Mouse (Mus musculus): ENCODE results near the gene Sv2a. TPM values are rescaled to one million over a fixed set of nuclear protein-coding genes. Genes with fewer than 3 reads are reported as not detected.
"Not testable (repeated sequence)": the region's sequence is repeated elsewhere in the genome, so short reads cannot be mapped to it uniquely, and the experiment has no call there.

The Sv2a gene
- polyA plus RNA-seq, 1 experiment from 2014 or later, result 0.26 TPM

- H3K4me3 ChIP-seq (replicated peaks), result peak overlapping the region; percentile 65
- no peaks in the 10 kb centered on the region for H3K9me3 ChIP-seq (replicated peaks)
- peak overlapping the region; percentile 75 for H3K4me2 ChIP-seq
- H3K27ac ChIP-seq (replicated peaks), result peak overlapping the region; percentile 95
- no peak for ATAC-seq (ENCODE audit: insufficient read depth)
- 22% methylated on average over 7 of the region's 7 CpGs for WGBS (ENCODE audit: insufficient replicate concordance)
- H3K36me3 ChIP-seq (replicated peaks), result no peaks in the 10 kb centered on the region
- peaks cover 42% of the 10 kb centered on the region for H3K4me1 ChIP-seq (replicated peaks)
- H3K27me3 ChIP-seq, result no peaks in the 10 kb centered on the region
- H3K9ac ChIP-seq, result peak overlapping the region; percentile 77
These were observed 56.5 kb downstream of the Sv2a start for GRCm38 (mm10) chr3:96237335-96237903.

GRCm38 (mm10) chr3:96237904-96238511 lies 57.1 kb downstream of the Sv2a start:
- H3K4me3 ChIP-seq (replicated peaks), result peak overlapping the region; percentile 65
- peaks cover 47% of the 10 kb centered on the region for H3K4me1 ChIP-seq (replicated peaks)
- H3K36me3 ChIP-seq (replicated peaks), result no peaks in the 10 kb centered on the region
- H3K27me3 ChIP-seq, result no peaks in the 10 kb centered on the region
- H3K27ac ChIP-seq (replicated peaks), result peak overlapping the region; percentile 95
- ATAC-seq (ENCODE audit: insufficient read depth), result no peak
- H3K9ac ChIP-seq, result peak overlapping the region; percentile 77
- under 1% methylated on average over 12 of the region's 12 CpGs for WGBS (ENCODE audit: insufficient replicate concordance)
- H3K4me2 ChIP-seq, result peak overlapping the region; percentile 75
- no peaks in the 10 kb centered on the region for H3K9me3 ChIP-seq (replicated peaks)

- H3K9me3 ChIP-seq (replicated peaks); H3K36me3 ChIP-seq (replicated peaks); H3K27me3 ChIP-seq: not testable (repeated sequence)
- Histone ChIP-seq H3K4me2 (peak within 1 kb of the TSS; percentile 75), H3K9ac (peak within 1 kb of the TSS; percentile 77), H3K4me1 (replicated peaks) (peaks cover 58% of the 10 kb centered on the region), H3K4me3 (replicated peaks) (peak within 1 kb of the TSS; percentile 65), H3K27ac (replicated peaks) (peak within 1 kb of the TSS; percentile 95)
- 0% methylated on average over 27 of the region's 68 CpGs for WGBS (ENCODE audit: insufficient replicate concordance)
- peak; percentile 81 for ATAC-seq (ENCODE audit: insufficient read depth)
These were observed 58.2 kb downstream of the Sv2a start, which contains the start of gene Hist2h3c2 for GRCm38 (mm10) chr3:96238954-96239793. Gene Hist2h3c2 (minus strand): TSS chr3:96239127.

- Histone ChIP-seq H3K27ac (replicated peaks) (peak within 1 kb of the TSS; percentile 98), H3K4me1 (replicated peaks) (peaks cover 63% of the 10 kb centered on the region), H3K9ac (peak within 1 kb of the TSS; percentile 52), H3K4me3 (replicated peaks) (peak within 1 kb of the TSS; percentile 47), H3K4me2 (peak within 1 kb of the TSS; percentile 64)
- H3K36me3 ChIP-seq (replicated peaks); H3K27me3 ChIP-seq; H3K9me3 ChIP-seq (replicated peaks): not testable (repeated sequence)
- peak; percentile 61 for ATAC-seq (ENCODE audit: insufficient read depth)
- 2% methylated on average over 44 of the region's 85 CpGs for WGBS (ENCODE audit: insufficient replicate concordance)
These were observed 59.2 kb downstream of the Sv2a start, which contains the start of gene Hist2h2aa2 for GRCm38 (mm10) chr3:96239949-96240798. Gene Hist2h2aa2 (minus strand): TSS chr3:96240276.

- Histone ChIP-seq H3K36me3 (replicated peaks) (no peaks in the 10 kb centered on the region), H3K27ac (replicated peaks) (peak overlapping the region; percentile 98), H3K27me3 (no peaks in the 10 kb centered on the region), H3K4me2 (peak overlapping the region; percentile 64), H3K4me1 (replicated peaks) (peaks cover 57% of the 10 kb centered on the region), H3K9ac (peak overlapping the region; percentile 52), H3K9me3 (replicated peaks) (no peaks in the 10 kb centered on the region), H3K4me3 (replicated peaks) (peak overlapping the region; percentile 38)
- no peak for ATAC-seq (ENCODE audit: insufficient read depth)
- 79% methylated on average over 9 of the region's 9 CpGs for WGBS (ENCODE audit: insufficient replicate concordance)
These were observed 59.8 kb downstream of the Sv2a start for GRCm38 (mm10) chr3:96240799-96241197.

GRCm38 (mm10) chr3:96243921-96244572 lies 63.1 kb downstream of the Sv2a start:
- Histone ChIP-seq H3K27ac (replicated peaks) (peak overlapping the region; percentile 98), H3K4me2 (peak overlapping the region; percentile 80), H3K36me3 (replicated peaks) (no peaks in the 10 kb centered on the region), H3K9ac (peak overlapping the region; percentile 90), H3K4me1 (replicated peaks) (peaks cover 48% of the 10 kb centered on the region), H3K27me3 (no peaks in the 10 kb centered on the region), H3K4me3 (replicated peaks) (peak overlapping the region; percentile 63), H3K9me3 (replicated peaks) (no peaks in the 10 kb centered on the region)
- no peak for ATAC-seq (ENCODE audit: insufficient read depth)
- WGBS (ENCODE audit: insufficient replicate concordance), result 55% methylated on average over 7 of the region's 7 CpGs

Small RNA genes within 50 kb of the gene (microRNA-seq; reads per million reads assigned to microRNA genes)
- gene Gm44492 (not detected), gene Gm47311 (not detected)

Other genes with a start within 250 kb of the Sv2a start
- 5.9 and 6.6 TPM in 2 replicates for gene Plekho1, start 185.2 kb upstream of the Sv2a start, polyA plus RNA-seq (2015; fragmentation: Nextera tagmentation; extraction: Ambion mirVana)
- gene Vps45, start 122.7 kb upstream of the Sv2a start, polyA plus RNA-seq (2015; fragmentation: Nextera tagmentation; extraction: Ambion mirVana), result 12.6 and 14.1 TPM in 2 replicates
- 10.3 and 12.0 TPM in 2 replicates for gene Otud7b, start 76.6 kb upstream of the Sv2a start, polyA plus RNA-seq (2015; fragmentation: Nextera tagmentation; extraction: Ambion mirVana)
- gene Mtmr11, start 19.1 kb upstream of the Sv2a start, polyA plus RNA-seq (2015; fragmentation: Nextera tagmentation; extraction: Ambion mirVana), result 2.3 and 3.7 TPM in 2 replicates
- gene Sf3b4, start 8.8 kb upstream of the Sv2a start, polyA plus RNA-seq (2015; fragmentation: Nextera tagmentation; extraction: Ambion mirVana), result 73.7 and 76.6 TPM in 2 replicates
- gene Bola1, start 38.6 kb downstream of the Sv2a start, polyA plus RNA-seq (2015; fragmentation: Nextera tagmentation; extraction: Ambion mirVana), result 32.1 and 34.6 TPM in 2 replicates
- gene Hist2h2ab, start 38.7 kb downstream of the Sv2a start, polyA plus RNA-seq (2015; fragmentation: Nextera tagmentation; extraction: Ambion mirVana), result 0.40 and 0.58 TPM in 2 replicates
- 16.1 and 18.0 TPM in 2 replicates for gene Hist2h2ac, start 39.7 kb downstream of the Sv2a start, polyA plus RNA-seq (2015; fragmentation: Nextera tagmentation; extraction: Ambion mirVana)
- gene Hist2h2be, start 40.0 kb downstream of the Sv2a start, polyA plus RNA-seq (2015; fragmentation: Nextera tagmentation; extraction: Ambion mirVana), result 6.5 and 7.7 TPM in 2 replicates
- gene Hist2h3c2, start 58.0 kb downstream of the Sv2a start, polyA plus RNA-seq (2015; fragmentation: Nextera tagmentation; extraction: Ambion mirVana), result 10.8 and 13.6 TPM in 2 replicates
- 54.8 and 64.9 TPM in 2 replicates for gene Hist2h2aa2, start 59.1 kb downstream of the Sv2a start, polyA plus RNA-seq (2015; fragmentation: Nextera tagmentation; extraction: Ambion mirVana)
- gene Hist2h2aa1, start 64.3 kb downstream of the Sv2a start, polyA plus RNA-seq (2015; fragmentation: Nextera tagmentation; extraction: Ambion mirVana), result 31.3 and 45.2 TPM in 2 replicates
- 2.5 and 3.2 TPM in 2 replicates for gene Hist2h3c1, start 65.5 kb downstream of the Sv2a start, polyA plus RNA-seq (2015; fragmentation: Nextera tagmentation; extraction: Ambion mirVana)
- 29.3 and 32.9 TPM in 2 replicates for gene Hist2h4, start 82.2 kb downstream of the Sv2a start, polyA plus RNA-seq (2015; fragmentation: Nextera tagmentation; extraction: Ambion mirVana)
- 78.7 and 99.7 TPM in 2 replicates for gene Hist2h3b, start 87.5 kb downstream of the Sv2a start, polyA plus RNA-seq (2015; fragmentation: Nextera tagmentation; extraction: Ambion mirVana)
- 19.4 and 24.6 TPM in 2 replicates for gene Hist2h2bb, start 88.6 kb downstream of the Sv2a start, polyA plus RNA-seq (2015; fragmentation: Nextera tagmentation; extraction: Ambion mirVana)
- gene Fcgr1, start 112.8 kb downstream of the Sv2a start, polyA plus RNA-seq (2015; fragmentation: Nextera tagmentation; extraction: Ambion mirVana), result 4.4 and 4.7 TPM in 2 replicates

Measured in liver, embryonic 15.5 days (tissue).